Mouse (Mus musculus) mouse embryonic stem cell (cell line): Measurements from ENCODE around the gene Ankrd53.

Experiments
- in situ Hi-C, 2 experiments: fragments of 300-500 bp; cut with MboI; formaldehyde crosslinking; loops; 1 replicate in 1 of 2; 3 replicates in 1 of 2; pipeline ENCODE4 v1.14.3; 2019 to 2020; ENCODE audit warnings: low sequenced_read_pairs in 2 of 2, low pct_unique_long_range_greater_than_20kb in 1 of 2, mixed read lengths in 1 of 2; ENCODE audit not compliant: unreplicated experiment in 1 of 2

The Ankrd53 gene

DNA sequence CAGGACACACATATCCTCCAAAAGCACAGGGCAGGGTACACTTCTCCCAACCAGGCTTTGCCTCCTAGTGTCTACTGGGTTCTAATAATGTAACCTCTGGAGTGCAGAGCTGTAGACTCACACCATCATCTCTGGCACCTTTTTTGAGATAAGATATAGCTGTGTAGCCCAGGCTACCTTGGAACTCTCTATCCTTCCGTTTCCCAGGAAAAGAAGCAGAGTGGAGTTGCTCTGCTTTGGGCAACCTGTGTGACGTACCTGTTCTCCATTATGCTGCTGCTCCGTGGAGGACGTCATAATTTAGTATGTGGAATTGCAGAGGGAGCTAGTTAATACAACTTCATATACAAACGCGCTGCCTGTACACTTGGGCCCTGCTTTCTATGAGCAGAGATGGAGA, at the start of gene Ankrd53:
Ankrd53 (plus strand) TSS at position 301 of the 400 bp plus-strand sequence.
- in situ Hi-C loops, result no loop called here

DNA sequence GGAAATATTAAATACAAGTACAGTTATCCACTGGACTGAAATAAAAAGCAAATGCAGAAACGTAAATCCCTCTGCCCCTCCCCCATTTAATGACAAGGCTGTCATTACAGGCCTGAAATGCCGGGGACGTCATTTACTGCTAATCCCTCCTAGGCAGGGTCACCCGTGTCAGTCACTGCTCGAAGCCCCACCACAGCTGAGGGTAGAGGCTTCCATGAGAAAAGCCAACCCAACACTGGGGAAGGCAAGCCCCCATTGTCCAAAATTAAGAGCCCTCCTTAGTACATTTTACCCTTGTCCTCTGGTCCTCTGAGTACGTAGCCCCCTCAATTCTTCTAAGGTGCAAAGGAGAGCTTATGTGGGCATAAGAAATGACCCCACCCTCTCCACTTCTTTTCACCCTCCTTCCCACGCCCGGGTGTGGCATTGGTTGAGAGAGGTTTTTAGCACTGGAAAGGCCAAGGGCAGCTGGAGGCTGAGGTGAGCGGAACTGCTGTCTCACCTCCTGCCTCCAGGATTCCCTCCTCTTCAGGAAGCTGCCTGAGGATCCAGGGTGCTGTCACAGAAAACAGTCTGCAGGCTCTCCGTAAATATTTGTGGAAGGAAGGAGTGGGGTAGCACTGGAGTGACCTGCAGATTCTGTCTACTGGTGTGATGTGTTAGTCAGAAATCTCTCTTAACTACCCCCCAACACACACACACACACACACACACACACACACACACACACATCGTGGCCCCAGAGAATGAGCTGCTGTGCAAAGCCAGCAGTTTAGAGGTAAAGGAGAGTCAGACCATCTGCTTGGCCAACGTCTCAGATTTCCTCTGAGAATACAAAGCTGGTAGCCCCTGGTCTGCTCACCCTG, 48.9 kb upstream of the Ankrd53 start:
- in situ Hi-C loops, result loop anchor here in 1 of 2 experiments (10.0 to 25.0 kb wide), 3 partner anchors 649 to 1799 kb away; partner anchors contain the start of genes Egr4 and Fbxo41

DNA sequence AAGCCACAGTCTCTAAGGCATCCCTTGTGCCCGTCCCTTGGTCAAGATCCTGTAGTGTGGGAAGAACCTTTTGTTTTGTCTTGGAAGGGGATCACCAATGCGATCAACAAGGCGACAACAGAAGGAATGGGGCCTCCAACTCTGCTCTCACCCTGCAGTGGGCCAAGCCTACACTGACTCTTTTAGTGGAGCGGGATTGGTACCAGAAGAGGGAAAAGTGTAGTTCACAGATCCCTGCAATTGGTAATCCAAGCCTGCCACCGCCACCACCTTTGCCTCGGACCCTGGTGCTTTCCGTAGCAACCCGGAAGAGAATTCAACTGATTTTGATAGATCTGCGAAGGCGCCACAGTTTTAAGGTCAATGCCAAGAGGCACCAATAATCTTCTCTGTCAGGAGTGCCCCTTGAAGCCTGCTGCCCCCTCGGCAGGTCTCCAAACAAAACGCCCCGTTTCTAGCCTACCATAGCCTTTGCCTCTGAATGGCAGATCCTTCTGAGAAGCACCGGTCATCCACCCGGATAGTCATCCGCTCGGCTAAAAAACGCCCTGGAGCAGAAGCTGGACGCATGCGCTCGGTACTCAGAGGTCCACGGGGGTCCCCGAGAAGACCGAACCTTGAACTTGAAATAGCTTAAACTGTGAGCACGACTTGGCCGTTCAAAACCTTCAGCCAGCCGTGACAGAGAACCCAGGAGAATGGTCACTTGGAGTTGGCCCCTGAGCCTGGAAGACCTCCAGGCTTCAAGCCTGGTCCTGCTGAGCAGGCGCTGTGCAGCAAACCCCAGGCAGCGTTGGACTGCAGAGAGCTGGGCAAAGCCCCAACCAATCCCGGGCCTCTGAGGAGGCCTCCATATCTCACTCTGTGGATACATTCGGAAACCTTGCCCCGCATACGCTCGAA, 48.0 kb upstream of the Ankrd53 start:
- in situ Hi-C loops, result loop anchor here in 1 of 2 experiments (10.0 to 25.0 kb wide), 3 partner anchors 650 to 1798 kb away; partner anchors contain the start of genes Egr4 and Fbxo41

DNA sequence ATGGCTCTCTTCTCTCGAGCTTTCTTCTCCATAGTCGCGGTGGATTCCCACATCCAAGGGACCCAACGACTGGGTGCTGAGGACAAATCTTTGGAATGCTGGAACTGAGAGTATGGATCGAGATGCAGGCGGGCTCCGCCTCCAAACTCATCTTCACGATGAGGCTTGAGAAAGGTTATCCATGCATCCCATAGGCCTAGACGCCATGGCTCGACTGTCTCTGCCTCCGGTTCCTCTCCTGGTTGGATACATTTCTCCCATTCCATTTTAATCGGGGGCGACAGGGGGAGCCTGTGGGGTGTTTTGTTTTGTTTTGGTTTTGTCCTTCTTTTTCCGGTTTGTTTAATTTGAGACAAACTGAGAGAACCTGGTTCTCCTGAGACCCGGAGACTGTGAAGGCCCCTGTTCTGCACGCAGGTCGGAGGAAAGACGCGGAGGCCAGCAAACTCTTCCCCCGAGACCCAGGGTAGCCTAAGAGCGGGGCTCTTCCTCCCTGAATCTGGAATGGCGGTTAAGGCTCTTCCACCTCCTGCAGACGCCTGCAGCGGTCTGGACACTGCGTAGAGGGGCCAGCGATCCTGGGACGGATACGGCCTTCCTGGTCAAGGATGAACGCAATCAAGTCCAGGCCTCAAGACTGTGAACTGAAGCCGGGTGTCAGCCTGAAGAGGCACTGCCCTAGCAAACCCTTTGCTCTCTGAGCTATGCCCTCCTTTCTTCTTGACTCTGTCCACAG, 46.8 kb upstream of the Ankrd53 start:
- in situ Hi-C loops, result loop anchor here in 1 of 2 experiments (10.0 to 25.0 kb wide), 3 partner anchors 651 to 1797 kb away; partner anchors contain the start of genes Egr4 and Fbxo41

DNA sequence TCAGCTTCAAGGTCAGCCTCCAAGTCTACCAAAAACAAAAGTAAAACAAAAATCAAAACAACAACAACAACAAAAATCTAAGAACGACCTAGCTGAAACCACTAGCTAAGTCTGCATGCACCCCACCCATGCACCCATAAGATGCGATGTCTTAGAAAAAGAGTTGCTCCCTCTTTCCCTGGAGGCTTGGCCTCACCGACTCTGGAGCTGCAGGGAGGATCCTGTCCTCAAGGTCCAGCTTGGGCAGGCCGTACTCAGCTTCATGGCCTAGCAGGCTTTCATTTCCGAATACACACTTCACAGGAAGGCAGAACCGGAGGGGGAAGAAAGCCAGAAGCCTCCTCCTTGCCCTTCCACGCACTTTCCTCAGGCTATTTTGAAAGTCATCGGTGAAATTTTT, 45.4 kb upstream of the Ankrd53 start:
- in situ Hi-C loops, result loop anchor here in 1 of 2 experiments (10.0 to 25.0 kb wide), 3 partner anchors 652 to 1795 kb away; partner anchors contain the start of genes Egr4 and Fbxo41

DNA sequence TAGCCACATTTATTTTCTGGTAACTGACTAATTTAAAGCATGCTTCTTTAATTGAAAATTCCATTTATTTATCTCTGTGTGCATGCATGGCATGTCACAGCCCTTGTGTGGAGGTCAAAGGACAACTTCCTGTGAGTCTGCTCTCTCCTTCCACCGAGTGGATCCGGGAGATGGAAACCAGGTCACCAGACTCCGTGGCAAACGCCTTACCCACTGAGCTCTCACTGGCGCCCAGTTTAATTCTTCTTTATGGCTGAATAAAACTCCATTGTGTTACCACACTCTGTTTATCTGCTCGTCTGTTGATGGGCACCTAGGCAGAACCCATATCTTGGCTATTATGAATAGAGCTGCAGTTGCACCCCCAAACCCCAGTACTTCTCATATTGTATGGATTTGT, 39.9 kb upstream of the Ankrd53 start:
- in situ Hi-C loops, result loop anchor here in 1 of 2 experiments (25.0 kb wide), 1 partner anchor 1790 kb away; the partner anchor contains the start of genes Egr4 and Fbxo41

DNA sequence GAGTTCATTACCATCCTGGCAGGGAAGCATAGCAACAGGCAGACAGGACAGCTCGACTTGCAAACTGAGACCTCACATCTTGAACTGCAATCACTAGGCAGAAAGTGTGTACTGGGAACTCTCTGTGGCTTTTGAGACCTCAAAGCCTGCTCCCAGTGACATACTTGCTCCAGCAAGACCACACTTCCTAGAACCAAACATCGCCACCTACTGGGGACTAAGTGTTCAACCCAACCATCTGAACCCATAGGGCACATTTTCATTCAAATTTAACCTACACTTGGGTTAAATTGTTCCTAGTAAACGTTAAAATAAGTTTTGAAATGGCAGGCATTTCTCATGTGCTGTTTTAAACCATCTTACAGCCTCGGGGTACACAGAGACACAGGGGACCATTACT, 35.3 kb upstream of the Ankrd53 start:
- in situ Hi-C loops, result no loop called here

DNA sequence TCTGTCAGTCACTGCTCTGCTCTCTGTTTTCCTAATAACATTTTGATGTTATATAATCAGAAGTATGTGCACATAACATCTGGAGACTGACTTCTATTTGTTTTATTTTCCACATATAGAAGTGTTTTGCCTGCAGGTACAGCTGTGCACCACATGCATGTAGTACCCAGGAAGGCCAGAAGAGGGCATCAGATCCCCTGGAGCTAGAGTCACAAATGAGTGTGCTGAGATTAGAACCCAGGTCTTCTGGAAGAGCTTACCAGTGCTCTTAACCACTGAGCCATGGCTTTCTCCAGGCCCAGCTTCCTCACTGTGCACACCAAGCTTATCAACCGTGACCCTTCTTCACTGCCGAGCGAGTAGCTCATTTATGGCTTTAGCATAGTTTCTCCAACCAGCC, 34.0 kb upstream of the Ankrd53 start:
- in situ Hi-C loops, result no loop called here

DNA sequence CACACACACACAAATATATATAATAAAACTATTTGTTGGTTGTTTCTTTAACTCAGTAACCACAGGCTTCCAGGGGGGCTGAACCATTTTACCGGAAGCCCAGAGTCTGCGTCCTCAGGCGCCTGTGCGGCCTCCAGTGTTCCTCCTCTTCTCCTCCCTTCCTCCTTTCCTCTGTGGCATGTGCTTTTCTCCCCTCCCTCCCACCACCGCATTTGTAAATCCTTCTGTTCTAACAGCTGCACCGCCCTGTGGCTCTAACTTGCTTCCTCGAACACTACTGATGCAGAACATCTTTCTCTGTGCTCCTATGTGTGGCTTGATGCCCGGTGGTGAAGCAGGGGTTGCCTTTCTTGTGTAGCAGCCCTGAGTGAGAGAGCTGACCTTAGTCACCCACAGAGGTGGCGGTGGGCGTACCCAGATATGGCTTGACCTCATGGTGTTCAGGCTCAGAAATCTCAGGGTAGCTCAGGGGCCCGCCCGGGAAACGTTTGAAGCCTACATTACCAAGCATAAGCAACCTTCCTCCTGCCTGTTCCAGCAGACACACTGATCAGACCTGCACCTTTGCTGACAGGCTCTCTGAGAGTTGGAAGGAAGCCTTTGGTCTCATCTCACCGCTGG, 33.0 kb upstream of the Ankrd53 start:
- in situ Hi-C loops, result no loop called here

DNA sequence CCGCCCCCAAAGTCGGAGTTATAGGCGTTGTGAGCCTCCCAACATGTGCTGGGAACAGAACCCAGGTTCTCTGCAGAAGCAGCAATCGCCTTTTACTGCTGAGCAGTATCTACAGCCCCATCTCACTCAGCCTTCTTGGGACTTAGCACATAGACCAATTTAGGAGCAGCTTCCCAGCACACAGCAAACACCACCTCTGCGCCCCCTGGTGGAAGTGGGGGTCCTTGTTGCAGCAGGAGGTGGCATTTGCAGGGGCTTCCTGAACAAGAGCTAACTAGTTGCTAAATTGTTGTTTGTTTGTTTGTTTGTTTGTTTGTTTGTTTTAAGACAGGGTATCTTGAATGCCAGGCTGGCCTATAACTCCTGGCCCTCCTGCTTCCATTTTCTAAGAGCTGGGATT, 31.3 kb upstream of the Ankrd53 start:
- in situ Hi-C loops, result loop anchor here in 1 of 2 experiments (10.0 kb wide), 1 partner anchor 46 kb away; no protein-coding TSS in a partner anchor

DNA sequence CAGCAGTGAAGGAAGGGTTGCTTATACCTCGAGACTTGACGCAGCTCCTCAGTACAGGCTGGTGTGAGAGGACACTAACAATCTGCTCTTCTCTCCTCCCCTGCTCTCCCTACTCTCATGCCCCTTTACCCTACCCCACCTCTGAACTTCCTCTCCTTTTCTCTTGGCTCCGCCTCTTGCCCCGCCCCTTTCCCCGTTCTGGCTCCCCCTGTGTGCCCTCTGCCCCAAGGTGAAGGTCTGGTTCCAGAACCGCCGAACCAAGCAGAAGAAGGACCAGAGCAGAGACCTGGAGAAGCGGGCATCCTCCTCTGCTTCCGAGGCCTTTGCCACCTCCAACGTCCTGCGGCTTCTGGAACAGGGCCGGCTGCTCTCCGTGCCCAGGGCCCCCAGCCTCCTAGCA, 25.1 kb upstream of the Ankrd53 start:
- in situ Hi-C loops, result loop anchor here in 1 of 2 experiments (10.0 kb wide), 1 partner anchor 53 kb away; no protein-coding TSS in a partner anchor

DNA sequence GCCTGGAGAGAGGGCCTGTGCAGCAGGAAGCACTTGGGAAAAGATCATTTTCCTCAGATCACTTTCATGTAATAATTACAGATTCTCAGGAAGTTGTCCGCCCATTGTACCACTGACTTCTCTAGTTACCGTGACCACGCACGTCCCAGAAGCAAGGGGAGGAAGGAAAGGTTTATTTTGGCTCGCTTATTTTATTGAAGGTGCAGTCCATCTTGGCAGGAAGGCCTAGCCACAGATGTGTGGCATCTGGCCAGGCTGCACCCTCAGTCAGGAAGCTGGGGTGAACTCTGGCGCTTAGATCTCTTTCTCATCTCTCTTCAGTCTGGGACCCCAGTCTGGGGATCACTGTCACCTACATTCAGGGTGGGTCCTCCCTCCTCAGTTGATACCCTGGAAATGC, 23.8 kb upstream of the Ankrd53 start:
- in situ Hi-C loops, result loop anchor here in 1 of 2 experiments (10.0 kb wide), 1 partner anchor 54 kb away; no protein-coding TSS in a partner anchor

DNA sequence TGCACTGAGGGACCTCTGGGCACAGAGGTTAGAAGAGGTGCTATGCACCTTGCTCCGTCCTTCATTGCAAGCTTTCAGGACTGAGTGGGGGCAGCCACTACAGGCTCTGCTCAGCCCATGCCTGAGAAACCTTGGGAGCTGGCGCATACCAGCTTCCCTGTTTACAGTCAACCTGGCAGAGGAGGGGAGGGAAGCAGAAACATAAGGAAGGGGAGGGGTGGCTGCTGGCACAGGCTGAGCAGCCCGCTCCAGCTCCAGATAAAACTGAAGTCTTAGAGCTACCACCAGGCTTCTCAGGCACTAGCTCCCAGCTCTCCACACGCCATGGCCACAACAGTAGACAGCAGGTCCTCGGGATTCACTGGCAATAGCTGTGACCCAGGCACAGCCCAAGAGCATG, 19.7 kb upstream of the Ankrd53 start, which contains the start of gene Atp6v1b1:
Atp6v1b1 (plus strand) TSS at position 230 of the 400 bp plus-strand sequence.
- in situ Hi-C loops, result no loop called here

DNA sequence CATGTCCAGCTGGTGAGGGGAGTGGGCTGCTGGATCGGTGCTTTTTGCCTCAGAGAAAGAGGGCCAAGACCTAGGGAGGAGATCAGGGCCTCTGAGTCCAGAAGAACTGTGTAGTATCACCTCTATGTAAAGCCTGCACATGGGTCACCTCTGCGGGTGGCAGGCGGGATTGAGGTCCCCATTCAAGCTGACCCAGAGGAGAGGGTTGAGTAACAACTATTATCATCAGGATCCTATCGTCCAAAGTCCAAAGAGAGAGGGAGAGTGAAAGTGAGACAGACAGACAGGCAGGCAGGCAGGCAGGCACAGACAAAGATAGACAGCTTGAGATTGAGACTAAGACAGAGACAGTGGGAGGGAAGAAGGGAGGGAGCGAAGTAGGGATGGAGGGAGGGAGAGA, 19.2 kb upstream of the Ankrd53 start:
- in situ Hi-C loops, result no loop called here

DNA sequence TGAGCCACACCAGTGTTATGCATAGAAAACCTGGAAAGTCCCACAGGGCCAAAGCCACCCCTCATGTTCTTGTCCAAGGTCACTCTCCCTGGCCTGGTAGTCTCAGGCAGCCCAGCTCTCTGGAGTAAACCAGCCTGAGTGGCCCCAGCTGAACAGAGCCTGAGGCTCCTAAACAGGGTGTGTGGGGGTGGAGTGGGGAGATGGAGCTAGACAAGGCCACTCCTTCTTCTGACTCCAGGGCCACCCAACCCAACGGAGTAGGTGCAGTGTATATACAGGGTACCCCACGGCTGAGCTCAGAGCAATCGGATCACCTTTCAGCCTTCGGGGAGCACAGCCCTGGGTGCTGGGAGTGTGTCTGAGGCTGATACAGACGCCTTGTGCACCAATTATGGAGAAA, 18.3 kb upstream of the Ankrd53 start:
- in situ Hi-C loops, result no loop called here

DNA sequence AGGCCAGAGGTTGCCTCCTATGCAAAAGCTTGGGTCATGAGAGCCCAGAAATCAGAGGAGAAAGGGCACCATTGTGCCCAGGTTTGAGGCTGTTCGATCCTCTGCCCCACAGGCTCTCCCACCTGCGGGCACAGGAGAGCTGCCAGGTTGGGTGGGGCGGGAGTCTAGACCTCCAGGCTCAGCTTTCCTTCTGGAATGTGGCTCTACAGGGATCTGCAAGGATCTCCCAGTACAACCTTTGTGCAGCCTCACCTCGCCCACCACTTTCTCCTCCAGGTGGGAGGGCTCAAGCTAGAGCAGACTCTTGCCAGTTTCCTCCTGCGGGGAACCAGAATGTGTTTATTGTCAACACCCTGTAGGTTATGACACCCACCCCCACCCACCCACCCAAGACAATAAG, 17.9 kb upstream of the Ankrd53 start:
- in situ Hi-C loops, result no loop called here

DNA sequence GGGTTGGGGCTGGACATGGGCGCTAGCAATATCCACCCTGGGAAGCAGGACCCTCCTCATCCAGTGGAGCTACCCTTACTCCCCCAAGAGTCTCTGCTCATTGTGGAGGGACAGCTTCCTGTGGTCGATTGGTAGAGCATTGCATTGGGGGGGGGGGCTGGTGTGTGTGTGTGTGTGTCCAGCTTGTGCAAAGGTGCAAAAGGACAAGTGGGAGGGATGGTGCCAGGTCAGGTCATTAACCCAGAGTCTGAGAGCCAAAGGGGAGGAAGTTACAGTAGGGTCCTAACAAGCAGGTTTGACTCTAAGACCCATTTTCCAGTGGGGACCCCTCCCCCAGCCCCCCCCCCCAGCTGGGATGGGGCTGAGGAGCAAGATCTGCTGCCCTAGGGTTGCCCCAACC, 17.0 kb upstream of the Ankrd53 start:
- in situ Hi-C loops, result no loop called here

DNA sequence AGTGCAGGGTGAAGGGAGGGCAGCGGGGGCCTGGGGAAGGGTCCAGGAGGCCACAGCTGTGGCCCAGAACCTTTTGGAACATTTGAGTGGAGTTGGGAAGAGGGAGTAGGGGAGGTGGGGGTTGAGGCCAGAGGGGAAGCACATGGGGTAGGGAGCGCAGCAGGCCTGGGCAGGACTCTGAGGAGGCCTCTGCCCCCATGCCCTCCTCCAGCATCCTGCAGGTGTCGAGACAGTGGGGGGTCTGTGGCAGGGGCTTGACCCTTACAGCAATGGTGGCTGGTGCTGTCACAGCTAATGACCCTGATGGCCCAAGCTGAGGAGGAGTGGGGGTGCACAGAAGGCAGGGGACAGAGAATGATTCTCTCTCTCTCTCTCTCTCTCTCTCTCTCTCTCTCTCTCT, 13.2 kb upstream of the Ankrd53 start:
- in situ Hi-C loops, result no loop called here
